Mouse (Mus musculus) embryonic facial prominence, embryonic 10.5 days (tissue): ENCODE data around the gene Gm10643. TPM values are rescaled to one million over a fixed set of nuclear protein-coding genes. Genes with fewer than 3 reads are reported as not detected.

Experiments used
- DNase-seq: peaks from one replicate; pipeline ENCODE4 v3.0.0-alpha.2; 2017; ENCODE audit warnings: low spot score
- H3K27ac ChIP-seq: fragments of 300-500 bp; sonication (generic); replicated peaks from 2 replicates; pipeline ENCODE4 v1.5.1; 2016; ENCODE audit warnings: mild to moderate bottlenecking
- H3K27me3 ChIP-seq: fragments of 300-500 bp; sonication (generic); replicated peaks from 2 replicates; pipeline ENCODE4 v1.6.1; 2016; ENCODE audit warnings: low read depth, mild to moderate bottlenecking; ENCODE audit not compliant: poor library complexity, severe bottlenecking
- H3K36me3 ChIP-seq: fragments of 300-500 bp; sonication (generic); replicated peaks from 2 replicates; pipeline ENCODE4 v1.6.1; 2016; ENCODE audit warnings: mild to moderate bottlenecking, moderate library complexity
- H3K4me1 ChIP-seq: fragments of 300-500 bp; sonication (generic); 2 replicates; pipeline ENCODE4 v1.6.1; 2016
- H3K4me3 ChIP-seq: fragments of 300-500 bp; sonication (generic); 2 replicates; pipeline ENCODE4 v1.5.1; 2016; ENCODE audit warnings: mild to moderate bottlenecking, moderate library complexity
- H3K9me3 ChIP-seq: fragments of 300-500 bp; sonication (generic); 2 replicates; pipeline ENCODE4 v1.6.1; 2016; ENCODE audit warnings: mild to moderate bottlenecking
- WGBS: fragments of 180-500 bp; shearing (Covaris S2); methylation state at CpG from one replicate; pipeline ENCODE4 v1.1.7; 2016; 5-methylcytosine and 5-hydroxymethylcytosine counted together
- microRNA counts: library from miRNA; unstranded; fragments of <30 nt; microRNA quantifications from one replicate; lab custom pipeline; 2017
- microRNA-seq: library from miRNA; unstranded; fragments of <30 nt; microRNA quantifications from one replicate; pipeline ENCODE4, GENCODE M21; 2017
- polyA plus RNA-seq: library from polyadenylated mRNA; unstranded; fragments of >200 nt; fragmentation: Nextera tagmentation; extraction: Ambion mirVana; gene quantifications from 2 replicates; pipeline ENCODE4 v1.2.1, GENCODE M21; 2016

Gene Gm10643
- polyA plus RNA-seq, 1 experiment from 2014 or later = 1.1 TPM

DNA sequence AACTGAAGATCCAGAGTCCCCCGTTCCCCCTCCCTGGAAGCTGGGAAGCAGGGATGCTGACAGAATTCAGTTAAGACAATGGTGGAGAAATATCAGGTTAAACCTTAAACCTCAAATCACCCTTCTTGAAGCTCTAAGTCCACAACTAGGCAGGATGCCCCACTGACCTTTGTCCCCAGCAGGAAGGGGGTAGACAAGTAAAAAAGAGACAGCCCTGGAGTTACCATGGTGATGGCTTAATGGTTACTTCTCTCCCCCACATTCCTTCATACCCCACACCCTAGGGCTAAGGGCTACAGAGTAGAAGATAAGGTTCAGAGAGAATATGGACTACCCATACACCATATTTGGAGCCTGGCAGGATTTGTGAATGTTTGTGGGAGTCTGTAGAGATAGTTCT is 41.3 kb downstream of the Gm10643 start:
- H3K27ac ChIP-seq = no peak overlapping the region
- H3K9me3 ChIP-seq = no peaks in the 10 kb centered on the region
- DNase-seq = no peak
- no peak overlapping the region for H3K4me3 ChIP-seq
- WGBS = 55% methylated on average over 1 of the region's 1 CpGs
- peaks cover 54% of the 10 kb centered on the region for H3K4me1 ChIP-seq
- peaks cover 81% of the 10 kb centered on the region for H3K27me3 ChIP-seq
- no peaks in the 10 kb centered on the region for H3K36me3 ChIP-seq

DNA sequence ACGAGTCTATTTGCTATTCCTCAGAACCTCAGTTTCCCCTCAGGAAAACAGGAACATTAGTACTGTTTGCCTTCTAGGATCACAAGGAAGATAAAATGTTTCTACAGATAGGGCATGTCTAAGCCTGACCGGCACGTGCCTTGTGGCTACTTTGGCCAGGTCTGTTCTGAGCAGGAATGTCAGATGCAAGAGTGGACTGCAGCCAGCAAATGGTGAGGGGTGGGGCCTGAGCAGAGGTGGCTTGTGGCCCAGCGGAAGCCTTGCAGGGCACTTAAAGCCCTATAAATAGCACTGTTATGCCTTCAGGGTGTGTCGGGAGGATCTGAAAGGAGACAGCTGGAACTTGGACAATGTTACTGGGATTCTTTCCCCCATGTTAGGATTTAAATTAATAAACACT is 41.9 kb downstream of the Gm10643 start:
- 32% methylated on average over 5 of the region's 5 CpGs for WGBS
- peaks cover 80% of the 10 kb centered on the region for H3K27me3 ChIP-seq
- H3K36me3 ChIP-seq = no peaks in the 10 kb centered on the region
- H3K4me3 ChIP-seq = no peak overlapping the region
- no peaks in the 10 kb centered on the region for H3K9me3 ChIP-seq
- peaks cover 54% of the 10 kb centered on the region for H3K4me1 ChIP-seq
- DNase-seq = no peak
- H3K27ac ChIP-seq = no peak overlapping the region

DNA sequence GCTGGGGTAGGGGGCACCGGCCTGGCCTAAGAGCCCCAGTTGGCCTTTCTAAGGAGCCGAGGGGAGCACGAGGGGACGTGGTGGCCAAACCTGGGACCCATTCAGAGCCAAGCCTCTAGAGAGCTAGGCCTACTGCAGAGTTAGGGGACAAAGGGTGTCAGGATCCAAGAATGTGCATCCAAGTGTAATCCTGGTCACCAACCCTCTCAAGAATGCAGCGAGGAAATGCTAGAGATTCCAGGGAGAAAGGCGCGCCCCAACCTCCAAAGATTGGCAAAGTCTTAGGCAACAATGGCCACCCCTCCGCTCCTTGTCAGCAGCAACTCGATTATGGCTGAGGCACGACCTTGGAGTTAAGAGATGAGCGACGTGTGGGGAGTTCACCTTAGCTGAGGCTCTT is 43.4 kb downstream of the Gm10643 start:
- peak overlapping the region; percentile 61 for H3K27ac ChIP-seq
- peaks cover 47% of the 10 kb centered on the region for H3K4me1 ChIP-seq
- no peak for DNase-seq
- peaks cover 70% of the 10 kb centered on the region for H3K27me3 ChIP-seq
- WGBS = 51% methylated on average over 12 of the region's 12 CpGs
- H3K4me3 ChIP-seq = peak overlapping the region; percentile 40
- H3K9me3 ChIP-seq = no peaks in the 10 kb centered on the region
- H3K36me3 ChIP-seq = no peaks in the 10 kb centered on the region

DNA sequence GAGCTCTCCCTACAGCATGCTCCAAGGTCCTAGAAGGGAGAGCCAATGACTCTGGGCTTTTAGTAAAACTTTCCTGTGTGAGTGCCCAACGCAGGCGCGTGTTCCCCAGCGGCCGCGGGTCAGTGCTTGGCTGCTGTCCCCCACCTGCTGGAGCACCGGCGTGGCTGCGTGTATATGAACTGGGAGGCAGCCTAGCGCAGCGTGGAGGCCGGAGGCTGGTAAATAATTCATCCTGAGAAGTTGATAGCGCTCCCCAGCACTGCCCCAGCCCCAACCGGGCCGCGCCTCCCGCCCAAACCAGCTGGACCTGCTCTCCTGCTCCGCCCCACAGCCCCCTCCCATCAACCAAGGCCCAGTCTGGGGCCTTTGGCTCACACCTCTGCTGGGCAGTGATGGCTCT is 43.8 kb downstream of the Gm10643 start, which contains the start of gene Palm3:
TSS of gene Palm3 (plus strand) at position 376 of the 400 bp plus-strand sequence.
- peaks cover 43% of the 10 kb centered on the region for H3K4me1 ChIP-seq
- peak; percentile 62 for DNase-seq
- H3K27ac ChIP-seq = peak within 1 kb of the TSS; percentile 61
- H3K4me3 ChIP-seq = peak within 1 kb of the TSS; percentile 40
- H3K9me3 ChIP-seq = peaks cover under 1% of the 10 kb centered on the region; the same call in 1 of the 2 replicates
- 9% methylated on average over 18 of the region's 18 CpGs for WGBS
- no peaks in the 10 kb centered on the region for H3K36me3 ChIP-seq
- peaks cover 65% of the 10 kb centered on the region for H3K27me3 ChIP-seq

DNA sequence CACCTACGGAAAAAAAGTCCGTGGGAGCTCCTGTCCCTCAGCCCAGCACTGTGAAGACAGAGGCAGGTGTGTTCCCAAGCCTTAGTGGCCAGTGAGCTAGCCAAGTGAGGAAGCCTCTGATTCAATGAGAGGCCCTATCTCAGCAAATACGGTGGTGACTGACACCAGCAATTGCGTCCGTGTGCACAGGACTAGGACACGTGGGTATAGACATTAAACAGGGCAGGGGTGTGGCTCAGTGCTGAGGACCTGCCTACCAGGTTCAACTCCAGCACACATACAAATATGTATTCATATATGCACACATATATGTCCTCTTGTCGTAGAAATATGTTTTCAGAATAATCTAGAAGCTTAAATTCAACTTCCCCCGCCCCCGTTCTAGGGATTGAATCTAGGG is 45.2 kb downstream of the Gm10643 start:
- DNase-seq = no peak
- WGBS = 89% methylated on average over 9 of the region's 9 CpGs
- no peak overlapping the region for H3K4me3 ChIP-seq
- no peak overlapping the region for H3K27ac ChIP-seq
- H3K9me3 ChIP-seq = peaks cover 4% of the 10 kb centered on the region; the same call in 1 of the 2 replicates
- H3K4me1 ChIP-seq = peaks cover 34% of the 10 kb centered on the region
- H3K36me3 ChIP-seq = no peaks in the 10 kb centered on the region
- peaks cover 57% of the 10 kb centered on the region for H3K27me3 ChIP-seq

DNA sequence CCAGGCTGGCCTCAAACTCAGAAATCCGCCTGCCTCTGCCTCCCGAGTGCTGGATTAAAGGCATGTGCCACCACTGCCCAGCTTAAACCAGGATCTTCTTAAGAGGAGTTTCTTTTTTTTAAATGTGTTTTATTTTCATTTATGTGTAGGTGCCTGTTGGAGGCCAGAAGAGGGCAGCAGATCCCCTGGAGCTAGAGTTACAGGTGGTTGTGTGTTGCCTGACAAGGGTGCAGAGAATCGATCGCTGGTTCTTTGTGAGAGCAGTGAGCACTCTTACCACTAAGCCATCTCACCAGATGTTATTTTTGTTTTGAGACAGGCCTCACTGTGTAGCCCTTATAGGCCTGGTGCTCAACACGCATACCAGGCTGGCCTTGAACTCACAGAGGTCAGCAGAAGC is 49.1 kb downstream of the Gm10643 start:
- peaks cover 23% of the 10 kb centered on the region for H3K4me1 ChIP-seq
- no peak overlapping the region for H3K27ac ChIP-seq
- H3K9me3 ChIP-seq = peaks cover 4% of the 10 kb centered on the region; the same call in 1 of the 2 replicates
- DNase-seq = no peak
- H3K27me3 ChIP-seq = peaks cover 70% of the 10 kb centered on the region
- WGBS = 94% methylated on average over 5 of the region's 5 CpGs
- H3K4me3 ChIP-seq = no peak overlapping the region
- H3K36me3 ChIP-seq = no peaks in the 10 kb centered on the region

MicroRNA genes within 50 kb of the gene (microRNA counts, 519-probe panel; counts per million panel counts)
- 3,179 counts per million, percentile 70 among the panel's probes with 10 or more counts for microRNA mmu-miR-709 (lab: Ali Mortazavi, UCI)

Small RNA genes within 50 kb of the gene (microRNA-seq; reads per million reads assigned to microRNA genes)
- gene Mir709 = not detected

Other genes with a start within 250 kb of the Gm10643 start
- gene Adgrl1, start 165.0 kb downstream of the Gm10643 start, polyA plus RNA-seq = 12.4 and 13.9 TPM in 2 replicates
- gene Gm10644, start 109.9 kb downstream of the Gm10643 start, polyA plus RNA-seq = 0.54 and 1.0 TPM in 2 replicates
- gene Asf1b, start 109.6 kb downstream of the Gm10643 start, polyA plus RNA-seq = 95.4 and 105 TPM in 2 replicates
- gene Prkaca, start 92.1 kb downstream of the Gm10643 start, polyA plus RNA-seq = 150 and 153 TPM in 2 replicates
- 12.1 and 12.2 TPM in 2 replicates for gene Samd1, start 67.5 kb downstream of the Gm10643 start, polyA plus RNA-seq
- gene 1700067K01Rik, start 63.6 kb downstream of the Gm10643 start, polyA plus RNA-seq = 0.60 and 1.0 TPM in 2 replicates
- 0.28 TPM in 1 of 2 replicates, not detected in the other for gene 2210011C24Rik, start 53.0 kb downstream of the Gm10643 start, polyA plus RNA-seq
- 9.3 and 11.5 TPM in 2 replicates for gene Palm3, start 43.7 kb downstream of the Gm10643 start, polyA plus RNA-seq
- gene Il27ra, start 22.5 kb downstream of the Gm10643 start, polyA plus RNA-seq = 0.16 and 0.29 TPM in 2 replicates
- not detected in 2 replicates for gene Rln3, start 20.1 kb downstream of the Gm10643 start, polyA plus RNA-seq
- gene Rfx1, start 1.7 kb upstream of the Gm10643 start, polyA plus RNA-seq = 9.7 TPM in 2 replicates
- 15.9 and 18.0 TPM in 2 replicates for gene Dcaf15, start 39.6 kb upstream of the Gm10643 start, polyA plus RNA-seq
- 0.08 and 0.12 TPM in 2 replicates for gene Podnl1, start 60.9 kb upstream of the Gm10643 start, polyA plus RNA-seq
- 20.4 and 21.0 TPM in 2 replicates for gene Cc2d1a, start 82.8 kb upstream of the Gm10643 start, polyA plus RNA-seq
- gene 4930432K21Rik, start 82.9 kb upstream of the Gm10643 start, polyA plus RNA-seq = 1.5 and 1.8 TPM in 2 replicates
- gene Nanos3, start 120.1 kb upstream of the Gm10643 start, polyA plus RNA-seq = 2.4 and 3.5 TPM in 2 replicates
- gene Zswim4, start 171.9 kb upstream of the Gm10643 start, polyA plus RNA-seq = 37.2 and 41.7 TPM in 2 replicates
- 409 and 427 TPM in 2 replicates for gene D8Ertd738e, start 184.6 kb upstream of the Gm10643 start, polyA plus RNA-seq
- gene Mri1, start 192.2 kb upstream of the Gm10643 start, polyA plus RNA-seq = 64.0 and 64.2 TPM in 2 replicates
- gene Ccdc130, start 205.2 kb upstream of the Gm10643 start, polyA plus RNA-seq = 21.9 and 24.6 TPM in 2 replicates